Mouse (Mus musculus) heart, embryonic 16.5 days (tissue): ENCODE measurements around the gene Frem1. TPM values are rescaled to one million over a fixed set of nuclear protein-coding genes. Genes with fewer than 3 reads are reported as not detected.
A peak's percentile ranks its signal among the peaks of the same experiment; 100 is the strongest.

Source experiments
- ATAC-seq: fragments of 200-750 bp; cut with Nextera tagmentation; replicated peaks from 2 replicates; pipeline ENCODE4 v1.8.0; 2017; ENCODE audit warnings: moderate number of reproducible peaks; ENCODE audit not compliant: insufficient read depth, low FRiP score; ENCODE audit errors: extremely low read depth
- H3K27ac ChIP-seq: fragments of 300-500 bp; sonication (generic); 2 replicates; pipeline ENCODE4 v1.5.1; 2014; ENCODE audit warnings: mild to moderate bottlenecking, low read length, control low read depth, moderate library complexity
- H3K27me3 ChIP-seq: fragments of 300-500 bp; sonication (generic); 2 replicates; pipeline ENCODE4 v1.6.1; 2014; ENCODE audit warnings: low read length, mixed read lengths; ENCODE audit not compliant: control insufficient read depth, insufficient read depth
- H3K36me3 ChIP-seq: fragments of 300-500 bp; sonication (generic); 2 replicates; pipeline ENCODE4 v1.6.1; 2014; ENCODE audit not compliant: control insufficient read depth, insufficient read depth
- H3K4me1 ChIP-seq: fragments of 300-500 bp; sonication (generic); 2 replicates; pipeline ENCODE4 v1.6.1; 2014; ENCODE audit warnings: low read length, mixed read lengths; ENCODE audit not compliant: control insufficient read depth, insufficient read depth
- H3K4me2 ChIP-seq: fragments of 300-500 bp; sonication (generic); 2 replicates; pipeline ENCODE4 v1.6.1; 2014; ENCODE audit warnings: low read depth, mild to moderate bottlenecking, control low read depth, low read length
- H3K4me3 ChIP-seq: fragments of 300-500 bp; sonication (generic); 2 replicates; pipeline ENCODE4 v1.5.1; 2014; ENCODE audit warnings: mild to moderate bottlenecking, control low read depth, low read length
- H3K9ac ChIP-seq: fragments of 300-500 bp; sonication (generic); 2 replicates; pipeline ENCODE4 v1.6.1; 2014; ENCODE audit warnings: low read length, control low read depth
- H3K9me3 ChIP-seq: fragments of 300-500 bp; sonication (generic); replicated peaks from 2 replicates; pipeline ENCODE4 v1.6.1; 2016; ENCODE audit warnings: low read length; ENCODE audit not compliant: control insufficient read depth
- WGBS: fragments of 180-500 bp; shearing (Covaris S2); extraction: QIAGEN DNeasy Blood & Tissue Kit; methylation state at CpG from one replicate; pipeline ENCODE4 v1.1.7; 2014; 5-methylcytosine and 5-hydroxymethylcytosine counted together
- polyA plus RNA-seq: library from polyadenylated mRNA; unstranded; fragments of >200 nt; fragmentation: Nextera tagmentation; extraction: Ambion mirVana; gene quantifications from 2 replicates; pipeline ENCODE4 v1.2.1, GENCODE M21; 2015

The Frem1 gene
- polyA plus RNA-seq, 1 experiment from 2014 or later, result 2.4 TPM

- WGBS, result 89% methylated on average over 8 of the region's 8 CpGs
- no peaks in the 10 kb centered on the region for H3K27me3 ChIP-seq
- no peak overlapping the region for H3K9ac ChIP-seq
- ATAC-seq, result no peak
- H3K36me3 ChIP-seq, result no peaks in the 10 kb centered on the region
- H3K27ac ChIP-seq, result no peak overlapping the region
- no peaks in the 10 kb centered on the region for H3K9me3 ChIP-seq
- H3K4me2 ChIP-seq, result no peak overlapping the region
- H3K4me3 ChIP-seq, result no peak overlapping the region
- H3K4me1 ChIP-seq, result peaks cover 12% of the 10 kb centered on the region
These were observed 188.8 kb downstream of the Frem1 start for GRCm38 (mm10) chr4:82863316-82863715.

- no peak for ATAC-seq
- Histone ChIP-seq H3K9ac (no peak overlapping the region), H3K9me3 (no peaks in the 10 kb centered on the region), H3K4me3 (no peak overlapping the region), H3K36me3 (no peaks in the 10 kb centered on the region), H3K27ac (no peak overlapping the region), H3K27me3 (no peaks in the 10 kb centered on the region), H3K4me1 (peaks cover 13% of the 10 kb centered on the region), H3K4me2 (no peak overlapping the region)
- WGBS, result 95% methylated on average over 2 of the region's 2 CpGs
These were observed 190.7 kb downstream of the Frem1 start for GRCm38 (mm10) chr4:82861451-82861850.

GRCm38 (mm10) chr4:82860566-82860965 lies 191.6 kb downstream of the Frem1 start:
- H3K4me2 ChIP-seq, result no peak overlapping the region
- no peak overlapping the region for H3K9ac ChIP-seq
- no peaks in the 10 kb centered on the region for H3K9me3 ChIP-seq
- WGBS, result 39% methylated on average over 3 of the region's 3 CpGs
- no peaks in the 10 kb centered on the region for H3K27me3 ChIP-seq
- 0 out of 2 replicates have a peak overlapping the region, but pooled peaks have one; percentile 27 for H3K27ac ChIP-seq
- no peak overlapping the region for H3K4me3 ChIP-seq
- H3K36me3 ChIP-seq, result no peaks in the 10 kb centered on the region
- peaks cover 13% of the 10 kb centered on the region for H3K4me1 ChIP-seq
- ATAC-seq, result no peak; the same call in 1 of the 2 replicates

GRCm38 (mm10) chr4:82859131-82860125 lies 192.7 kb downstream of the Frem1 start, which contains the start of gene Zdhhc21:
Zdhhc21 (minus strand) TSS chr4:82859958.
- H3K4me1 ChIP-seq, result peaks cover 13% of the 10 kb centered on the region
- H3K4me3 ChIP-seq, result peak within 1 kb of the TSS; percentile 92
- H3K4me2 ChIP-seq, result peak within 1 kb of the TSS; percentile 71
- under 1% methylated on average over 53 of the region's 82 CpGs for WGBS
- no peaks in the 10 kb centered on the region for H3K36me3 ChIP-seq
- peak within 1 kb of the TSS; percentile 91 for H3K9ac ChIP-seq
- no peaks in the 10 kb centered on the region for H3K27me3 ChIP-seq
- no peaks in the 10 kb centered on the region for H3K9me3 ChIP-seq
- peak within 1 kb of the TSS; percentile 67 for H3K27ac ChIP-seq
- ATAC-seq, result peak; percentile 83

- H3K27ac ChIP-seq, result no peak overlapping the region; the same call in 1 of the 2 replicates
- no peak for ATAC-seq
- peaks cover 13% of the 10 kb centered on the region for H3K4me1 ChIP-seq
- H3K4me3 ChIP-seq, result peak overlapping the region; percentile 92
- peak overlapping the region; percentile 71 for H3K4me2 ChIP-seq
- no peaks in the 10 kb centered on the region for H3K27me3 ChIP-seq
- H3K9me3 ChIP-seq, result no peaks in the 10 kb centered on the region
- H3K36me3 ChIP-seq, result no peaks in the 10 kb centered on the region
- peak overlapping the region; percentile 91 for H3K9ac ChIP-seq
- 33% methylated on average over 4 of the region's 4 CpGs for WGBS
These were observed 193.6 kb downstream of the Frem1 start for GRCm38 (mm10) chr4:82858431-82859010.

DNA sequence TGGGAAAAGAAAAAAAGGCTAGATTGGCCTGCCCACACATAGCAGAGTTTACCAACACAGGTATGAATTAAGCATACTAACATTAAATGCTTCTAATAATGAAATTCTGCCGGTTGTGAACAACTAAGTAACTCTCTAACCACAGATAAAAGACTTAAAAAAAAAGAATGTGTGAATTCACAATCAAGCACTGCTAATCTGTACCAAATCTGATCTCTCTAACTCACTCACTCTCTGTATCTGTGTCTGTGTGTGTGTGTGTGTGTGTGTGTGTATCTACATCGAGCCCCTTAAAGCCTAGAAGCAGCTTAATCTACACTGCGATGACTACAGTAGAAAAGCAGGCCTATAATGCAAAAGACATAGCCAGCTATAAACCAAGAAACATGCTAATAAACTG lies 195.2 kb downstream of the Frem1 start:
- no peak for ATAC-seq
- Histone ChIP-seq H3K9me3 (no peaks in the 10 kb centered on the region), H3K4me2 (no peak overlapping the region), H3K27ac (no peak overlapping the region), H3K9ac (no peak overlapping the region), H3K27me3 (no peaks in the 10 kb centered on the region), H3K4me1 (peaks cover 13% of the 10 kb centered on the region), H3K4me3 (no peak overlapping the region), H3K36me3 (no peaks in the 10 kb centered on the region)
- 85% methylated on average over 3 of the region's 3 CpGs for WGBS

DNA sequence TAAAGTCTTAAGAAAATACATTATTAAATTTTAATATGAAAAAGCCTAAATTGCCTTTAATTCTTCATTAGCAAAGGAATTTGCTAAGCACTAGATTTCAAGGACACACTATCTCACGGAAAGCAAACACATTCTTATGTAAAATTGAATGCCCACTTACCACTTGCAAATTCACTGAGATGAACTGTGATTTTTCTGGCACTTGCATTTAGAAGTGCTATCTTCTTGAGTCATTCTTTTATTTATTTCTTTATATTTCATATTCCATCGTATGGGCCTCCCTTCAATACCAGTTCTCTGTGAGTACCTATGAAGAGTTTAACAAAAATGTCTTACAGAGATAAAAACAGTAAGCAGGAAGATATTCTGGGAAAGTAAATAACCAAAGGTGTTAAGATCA lies 198.3 kb downstream of the Frem1 start:
- 76% methylated on average over 2 of the region's 2 CpGs for whole genome bisulfite sequencing
- H3K27ac ChIP-seq, result no peak overlapping the region
- no peaks in the 10 kb centered on the region for H3K9me3 ChIP-seq
- ATAC-seq, result no peak
- no peak overlapping the region for H3K4me2 ChIP-seq
- no peaks in the 10 kb centered on the region for H3K36me3 ChIP-seq
- no peak overlapping the region for H3K4me3 ChIP-seq
- H3K9ac ChIP-seq, result no peak overlapping the region
- peaks cover 9% of the 10 kb centered on the region for H3K4me1 ChIP-seq
- H3K27me3 ChIP-seq, result no peaks in the 10 kb centered on the region

GRCm38 (mm10) chr4:82848552-82849234 lies 203.4 kb downstream of the Frem1 start:
- 31% methylated on average over 5 of the region's 5 CpGs for WGBS
- peaks cover 3% of the 10 kb centered on the region for H3K36me3 ChIP-seq
- peaks cover 10% of the 10 kb centered on the region for H3K4me1 ChIP-seq

More at GRCm38 (mm10) chr4:82848552-82849234, 203.4 kb downstream of the Frem1 start:
- no peak overlapping the region for H3K27ac ChIP-seq
- no peak overlapping the region for H3K4me3 ChIP-seq
- H3K9me3 ChIP-seq, result no peaks in the 10 kb centered on the region
- H3K9ac ChIP-seq, result no peak overlapping the region
- H3K4me2 ChIP-seq, result no peak overlapping the region
- H3K27me3 ChIP-seq, result no peaks in the 10 kb centered on the region
- no peak for ATAC-seq
